Mouse (Mus musculus) liver, embryonic 16.5 days (tissue): ENCODE results near the gene Psmd14. TPM values are rescaled to one million over a fixed set of nuclear protein-coding genes. Genes with fewer than 3 reads are reported as not detected.

Experiments
- ATAC-seq: fragments of 200-750 bp; cut with Nextera tagmentation; 2 replicates; pipeline ENCODE4 v1.8.0; 2017; ENCODE audit warnings: low read depth, mild to moderate bottlenecking, moderate number of reproducible peaks, moderate library complexity
- H3K27ac ChIP-seq: fragments of 300-500 bp; sonication (generic); 2 replicates; pipeline ENCODE4 v1.5.1; 2014; ENCODE audit warnings: mild to moderate bottlenecking, low read length
- H3K27me3 ChIP-seq: fragments of 300-500 bp; sonication (generic); 2 replicates; pipeline ENCODE4 v1.6.1; 2014; ENCODE audit warnings: low read depth, low read length, mixed read lengths; ENCODE audit not compliant: control insufficient read depth, insufficient read depth
- H3K36me3 ChIP-seq: fragments of 300-500 bp; sonication (generic); 2 replicates; pipeline ENCODE4 v1.6.1; 2014; ENCODE audit warnings: mild to moderate bottlenecking; ENCODE audit not compliant: control insufficient read depth, insufficient read depth
- H3K4me1 ChIP-seq: fragments of 300-500 bp; sonication (generic); 2 replicates; pipeline ENCODE4 v1.6.1; 2014; ENCODE audit warnings: low read depth, low read length, mixed read lengths; ENCODE audit not compliant: control insufficient read depth
- H3K4me2 ChIP-seq: fragments of 300-500 bp; sonication (generic); 2 replicates; pipeline ENCODE4 v1.6.1; 2014; ENCODE audit warnings: low read depth, low read length, mixed read lengths
- H3K4me3 ChIP-seq: fragments of 300-500 bp; sonication (generic); 2 replicates; pipeline ENCODE4 v1.5.1; 2014; ENCODE audit warnings: low read depth, mild to moderate bottlenecking, low read length
- H3K9ac ChIP-seq: fragments of 300-500 bp; sonication (generic); 2 replicates; pipeline ENCODE4 v1.6.1; 2014; ENCODE audit warnings: low read depth, low read length
- H3K9me3 ChIP-seq: fragments of 300-500 bp; sonication (generic); replicated peaks from 2 replicates; pipeline ENCODE4 v1.6.1; 2016; ENCODE audit warnings: low read length; ENCODE audit not compliant: control insufficient read depth
- WGBS: fragments of 180-500 bp; shearing (Covaris S2); extraction: QIAGEN DNeasy Blood & Tissue Kit; methylation state at CpG from one replicate; pipeline ENCODE4 v1.1.7; 2014; ENCODE audit not compliant: insufficient replicate concordance; 5-methylcytosine and 5-hydroxymethylcytosine counted together
- polyA plus RNA-seq: library from polyadenylated mRNA; unstranded; fragments of >200 nt; fragmentation: Nextera tagmentation; extraction: Ambion mirVana; gene quantifications from 2 replicates; pipeline ENCODE4 v1.2.1, GENCODE M21; 2015

Gene Psmd14
- polyA plus RNA-seq, 1 experiment from 2014 or later: 88.3 TPM

GRCm38 (mm10) chr2:61807781-61808180 is 96.3 kb downstream of the Psmd14 start:
- peaks cover 2% of the 10 kb centered on the region for H3K4me1 ChIP-seq
- H3K27ac ChIP-seq: no peak overlapping the region
- H3K4me3 ChIP-seq: no peak overlapping the region
- H3K9ac ChIP-seq: no peak overlapping the region
- WGBS: 13% methylated on average over 2 of the region's 2 CpGs
- no peak for ATAC-seq
- peaks cover 96% of the 10 kb centered on the region for H3K27me3 ChIP-seq
- no peak overlapping the region for H3K4me2 ChIP-seq
- no peaks in the 10 kb centered on the region for H3K36me3 ChIP-seq
- no peaks in the 10 kb centered on the region for H3K9me3 ChIP-seq

- Histone ChIP-seq H3K27ac (no peak overlapping the region), H3K27me3 (peaks cover 95% of the 10 kb centered on the region), H3K9ac (no peak overlapping the region), H3K4me2 (no peak overlapping the region), H3K4me1 (peaks cover 1% of the 10 kb centered on the region), H3K4me3 (no peak overlapping the region), H3K36me3 (no peaks in the 10 kb centered on the region), H3K9me3 (no peaks in the 10 kb centered on the region)
- no peak for ATAC-seq
- 2% methylated on average over 6 of the region's 6 CpGs for WGBS
Measured at GRCm38 (mm10) chr2:61808776-61809175, 97.3 kb downstream of the Psmd14 start.

- H3K9me3 ChIP-seq: no peaks in the 10 kb centered on the region
Measured at GRCm38 (mm10) chr2:61809381-61809780, 97.9 kb downstream of the Psmd14 start.

DNA sequence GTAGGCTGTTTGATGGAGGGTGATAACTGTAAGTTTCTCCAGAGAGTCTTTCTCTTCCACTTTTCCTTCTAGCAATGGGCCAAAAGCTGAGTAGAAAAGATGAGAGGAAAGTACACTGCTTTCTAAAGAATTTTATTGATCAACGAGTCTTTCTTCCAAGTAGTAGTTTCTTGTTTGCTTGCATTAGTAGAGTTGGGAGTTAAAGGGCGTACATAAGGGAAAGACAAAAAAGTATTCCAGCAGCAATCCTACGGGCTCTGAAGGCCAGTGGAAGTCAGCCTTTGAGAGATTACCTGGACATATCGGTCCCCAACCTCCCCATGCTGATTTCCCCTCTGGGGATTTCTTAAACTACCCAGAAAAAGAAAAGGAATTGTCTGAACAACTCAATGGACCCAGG is 99.3 kb downstream of the Psmd14 start:
- peaks cover 94% of the 10 kb centered on the region for H3K27me3 ChIP-seq

More at GRCm38 (mm10) chr2:61809381-61809780, 97.9 kb downstream of the Psmd14 start:
- no peak overlapping the region for H3K9ac ChIP-seq
- no peaks in the 10 kb centered on the region for H3K36me3 ChIP-seq
- H3K4me1 ChIP-seq: no peaks in the 10 kb centered on the region; the same call in none of the 2 replicates
- 0% methylated on average over 1 of the region's 1 CpGs for WGBS
- H3K4me2 ChIP-seq: no peak overlapping the region
- no peak for ATAC-seq
- peaks cover 94% of the 10 kb centered on the region for H3K27me3 ChIP-seq
- H3K27ac ChIP-seq: no peak overlapping the region
- no peak overlapping the region for H3K4me3 ChIP-seq

DNA sequence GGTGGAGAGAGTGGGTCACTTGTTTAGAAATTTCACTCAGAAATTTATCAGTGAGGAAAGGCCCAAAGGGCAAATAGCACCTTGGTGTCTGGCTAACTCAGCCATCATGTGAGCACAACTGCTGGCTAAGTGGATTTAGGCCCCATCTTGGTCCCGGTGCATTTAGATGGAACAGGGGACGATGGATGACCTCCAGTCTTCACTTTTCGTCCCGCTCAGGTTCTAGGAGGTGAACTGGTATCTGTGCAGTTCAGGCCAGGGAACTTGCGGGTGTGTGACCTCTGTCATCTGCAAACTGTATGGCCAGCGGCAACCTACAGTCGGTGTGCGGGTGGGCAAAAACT is 99.6 kb downstream of the Psmd14 start:
- peak overlapping the region; percentile 57; the same call in 1 of the 2 replicates for H3K4me2 ChIP-seq

More for the DNA sequence above, 99.3 kb downstream of the Psmd14 start:
- ATAC-seq: no peak
- no peak overlapping the region for H3K4me2 ChIP-seq
- 29% methylated on average over 4 of the region's 4 CpGs for WGBS
- H3K4me1 ChIP-seq: peaks cover 8% of the 10 kb centered on the region
- no peak overlapping the region for H3K9ac ChIP-seq
- no peak overlapping the region for H3K4me3 ChIP-seq
- H3K27ac ChIP-seq: no peak overlapping the region
- H3K9me3 ChIP-seq: no peaks in the 10 kb centered on the region
- no peaks in the 10 kb centered on the region for H3K36me3 ChIP-seq

GRCm38 (mm10) chr2:61811507-61812421 is 100.3 kb downstream of the Psmd14 start:
- WGBS: under 1% methylated on average over 107 of the region's 121 CpGs
- Histone ChIP-seq H3K36me3 (no peaks in the 10 kb centered on the region), H3K27ac (no peak overlapping the region), H3K9me3 (no peaks in the 10 kb centered on the region), H3K4me3 (peak overlapping the region; percentile 49), H3K4me2 (peak overlapping the region; percentile 57), H3K9ac (no peak overlapping the region), H3K4me1 (peaks cover 8% of the 10 kb centered on the region), H3K27me3 (peaks cover 93% of the 10 kb centered on the region)
- peak; percentile 48 for ATAC-seq

More for the DNA sequence above, 99.6 kb downstream of the Psmd14 start:
- Histone ChIP-seq H3K9ac (no peak overlapping the region), H3K36me3 (no peaks in the 10 kb centered on the region), H3K4me1 (peaks cover 8% of the 10 kb centered on the region), H3K9me3 (no peaks in the 10 kb centered on the region), H3K4me3 (no peak overlapping the region), H3K27ac (no peak overlapping the region), H3K27me3 (peaks cover 94% of the 10 kb centered on the region)
- no peak for ATAC-seq
- 6% methylated on average over 8 of the region's 8 CpGs for WGBS

GRCm38 (mm10) chr2:61812536-61812935 is 101.0 kb downstream of the Psmd14 start:
- 4% methylated on average over 12 of the region's 12 CpGs for WGBS
- ATAC-seq: no peak
- H3K27ac ChIP-seq: no peak overlapping the region
- peaks cover 89% of the 10 kb centered on the region for H3K27me3 ChIP-seq
- peak overlapping the region; percentile 49 for H3K4me3 ChIP-seq
- H3K4me2 ChIP-seq: peak overlapping the region; percentile 57
- H3K9ac ChIP-seq: no peak overlapping the region
- no peaks in the 10 kb centered on the region for H3K36me3 ChIP-seq
- no peaks in the 10 kb centered on the region for H3K9me3 ChIP-seq
- H3K4me1 ChIP-seq: peaks cover 8% of the 10 kb centered on the region

DNA sequence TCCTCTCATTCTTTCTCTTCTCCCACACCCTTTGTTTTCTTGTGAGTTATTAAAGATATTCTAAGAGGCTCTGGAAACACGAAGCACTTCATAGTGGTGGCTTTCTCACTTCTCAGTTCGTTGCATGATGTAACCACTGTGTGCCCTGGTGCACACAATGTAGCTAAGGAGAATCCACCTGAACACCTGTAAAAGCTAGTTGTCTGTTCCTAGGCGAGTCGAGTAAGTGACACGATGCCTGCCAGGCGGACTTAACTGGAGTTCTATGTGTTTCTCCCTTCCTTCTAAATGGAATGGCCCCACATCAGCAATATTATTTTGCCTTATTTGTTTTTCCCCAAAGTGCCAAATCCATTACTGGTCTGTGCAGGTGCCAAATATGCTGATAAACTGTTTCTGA is 101.6 kb downstream of the Psmd14 start:
- no peaks in the 10 kb centered on the region for H3K9me3 ChIP-seq
- ATAC-seq: no peak
- H3K9ac ChIP-seq: no peak overlapping the region
- no peaks in the 10 kb centered on the region for H3K36me3 ChIP-seq
- H3K27me3 ChIP-seq: peaks cover 89% of the 10 kb centered on the region
- peaks cover 8% of the 10 kb centered on the region for H3K4me1 ChIP-seq
- H3K4me2 ChIP-seq: no peak overlapping the region
- no peak overlapping the region for H3K4me3 ChIP-seq
- H3K27ac ChIP-seq: no peak overlapping the region
- WGBS: 4% methylated on average over 6 of the region's 6 CpGs

GRCm38 (mm10) chr2:61813521-61813920 is 102.0 kb downstream of the Psmd14 start:
- peaks cover 8% of the 10 kb centered on the region for H3K4me1 ChIP-seq
- H3K9ac ChIP-seq: no peak overlapping the region
- no peak overlapping the region for H3K4me3 ChIP-seq
- H3K36me3 ChIP-seq: no peaks in the 10 kb centered on the region
- peaks cover 85% of the 10 kb centered on the region for H3K27me3 ChIP-seq
- WGBS: 9% methylated on average over 1 of the region's 1 CpGs
- no peak overlapping the region for H3K4me2 ChIP-seq
- no peaks in the 10 kb centered on the region for H3K9me3 ChIP-seq
- H3K27ac ChIP-seq: no peak overlapping the region
- ATAC-seq: no peak
